Mouse (Mus musculus) gastrocnemius, postnatal 10 days (tissue): ENCODE results near the gene C1s1. TPM values are rescaled to one million over a fixed set of nuclear protein-coding genes. Genes with fewer than 3 reads are reported as not detected.

Experiments used
- total RNA-seq, 2 experiments: library from RNA; stranded (reverse); gene quantifications; 2 replicates each; pipeline ENCODE4 v1.2.3; 2021

C1s1 gene
- total RNA-seq, 2 experiments from 2014 or later, result 43.3 to 51.5 TPM

Other genes starting within 250 kb of the C1s1 start
- 10 to 100 TPM in 1 of 2 experiments, 1 to 10 TPM in 1; 9.3 to 15.8 TPM for gene Cd163, start 237.7 kb downstream of the C1s1 start, total RNA-seq
- gene Pex5, start 127.3 kb downstream of the C1s1 start, total RNA-seq, result 10 to 100 TPM; 25.8 to 28.3 TPM
- 1 to 10 TPM; 1.5 to 1.8 TPM for gene Clstn3, start 77.6 kb downstream of the C1s1 start, total RNA-seq
- 1 to 10 TPM in 1 of 2 experiments, under 1 TPM in 1; 0.82 to 1.2 TPM for gene C1rl, start 49.2 kb downstream of the C1s1 start, total RNA-seq
- 10 to 100 TPM; 19.4 to 19.7 TPM for gene C1ra, start 30.0 kb downstream of the C1s1 start, total RNA-seq
- 1 to 10 TPM; 1.9 to 2.0 TPM for gene C1rb, start 27.9 kb upstream of the C1s1 start, total RNA-seq
- 1 to 10 TPM in 1 of 2 experiments, under 1 TPM in 1; 0.68 to 1.1 TPM for gene C1s2, start 93.7 kb upstream of the C1s1 start, total RNA-seq
- 10 to 100 TPM; 28.2 to 41.3 TPM for gene Lpcat3, start 120.7 kb upstream of the C1s1 start, total RNA-seq
- gene Emg1, start 169.8 kb upstream of the C1s1 start, total RNA-seq, result 10 to 100 TPM; 61.0 to 62.5 TPM
- 100 to 1,000 TPM; 205 to 206 TPM for gene Phb2, start 170.0 kb upstream of the C1s1 start, total RNA-seq
- gene Ptpn6, start 196.4 kb upstream of the C1s1 start, total RNA-seq, result 1 to 10 TPM; 1.8 to 3.8 TPM
- 100 to 1,000 TPM; 213 to 226 TPM for gene Grcc10, start 199.0 kb upstream of the C1s1 start, total RNA-seq
- gene Gm45234, start 213.7 kb upstream of the C1s1 start, total RNA-seq, result not detected
- gene Atn1, start 214.2 kb upstream of the C1s1 start, total RNA-seq, result 10 to 100 TPM; 37.6 to 46.7 TPM
- 1 to 10 TPM; 2.9 to 6.5 TPM for gene Eno2, start 227.3 kb upstream of the C1s1 start, total RNA-seq
- not detected for gene Lrrc23, start 237.4 kb upstream of the C1s1 start, total RNA-seq